Mouse (Mus musculus) cerebellum, postnatal 4 days (tissue): ENCODE measurements around the gene Lhx2.

Experiments used
- DNase-seq, 2 experiments: peaks; one replicate each; pipeline ENCODE4 v3.0.0; 2022; ENCODE audit warnings: low spot score in 2 of 2, mixed read lengths in 1 of 2

Lhx2 gene

DNA sequence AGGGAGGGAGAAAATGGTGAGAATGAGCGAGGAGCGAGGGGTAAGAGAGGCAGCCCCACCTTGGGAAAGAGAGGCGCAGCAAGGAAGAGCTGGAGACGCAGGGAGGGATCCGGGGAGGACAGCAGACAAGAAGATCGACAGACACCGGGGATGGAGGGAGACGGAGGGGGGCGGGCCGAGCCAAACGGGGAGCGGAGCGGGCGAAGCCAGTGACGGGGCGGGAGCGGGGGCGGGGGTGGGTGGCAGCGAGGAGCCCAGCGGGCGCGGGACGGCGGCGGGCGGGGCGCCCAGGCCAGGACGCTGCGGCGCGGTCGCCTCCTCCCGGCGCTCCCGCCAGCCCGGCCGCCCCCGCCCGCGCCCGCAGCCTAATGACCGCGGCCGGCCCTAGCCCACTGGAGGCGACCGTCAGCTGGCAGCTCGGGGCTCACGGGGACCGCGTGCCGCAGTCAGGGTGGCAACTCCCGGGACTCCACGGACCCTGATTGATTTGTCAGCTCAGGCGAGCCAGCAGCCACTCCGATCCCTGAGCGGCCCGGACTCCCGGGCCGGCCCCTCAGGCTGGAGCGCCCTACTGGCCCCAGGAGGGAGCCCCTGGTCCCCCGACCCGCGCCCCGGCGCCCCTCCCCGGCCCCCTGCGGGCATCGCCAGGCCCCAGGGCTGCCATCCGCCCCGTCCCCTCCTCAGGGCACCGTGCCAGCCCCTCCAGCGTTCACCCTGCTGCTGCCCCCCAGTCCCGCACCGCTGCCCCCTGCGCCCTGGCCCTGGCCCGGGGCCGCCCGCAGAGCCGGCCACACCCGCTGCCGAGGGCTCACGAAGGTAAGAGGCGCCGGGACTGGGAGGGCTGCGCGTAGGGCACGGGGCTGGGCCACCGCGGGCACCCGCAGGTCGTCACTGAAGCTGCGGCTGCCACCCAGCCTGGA is at the start of gene Lhx2:
Lhx2 (plus strand) TSS at position 292 of the 920 bp plus-strand sequence.
- DNase-seq, result no peak

DNA sequence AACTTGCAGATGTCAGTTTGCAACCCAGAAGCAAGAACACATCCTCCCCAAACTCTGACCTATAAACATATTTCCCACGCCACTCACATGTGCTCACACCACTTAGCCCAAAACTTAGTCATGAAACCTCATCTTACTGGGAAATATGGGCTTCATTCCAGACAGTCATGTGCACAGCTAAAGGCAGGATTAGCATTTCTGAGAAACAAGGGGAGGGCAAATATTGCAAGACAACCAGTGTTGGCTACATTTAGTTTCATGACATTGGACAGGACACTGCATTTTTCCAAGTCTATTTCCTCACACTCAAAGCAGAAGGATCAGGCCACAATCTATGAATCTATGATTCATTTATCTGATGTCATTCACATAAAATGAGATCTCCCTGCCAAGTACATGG is 47.6 kb upstream of the Lhx2 start:
- no peak for DNase-seq

DNA sequence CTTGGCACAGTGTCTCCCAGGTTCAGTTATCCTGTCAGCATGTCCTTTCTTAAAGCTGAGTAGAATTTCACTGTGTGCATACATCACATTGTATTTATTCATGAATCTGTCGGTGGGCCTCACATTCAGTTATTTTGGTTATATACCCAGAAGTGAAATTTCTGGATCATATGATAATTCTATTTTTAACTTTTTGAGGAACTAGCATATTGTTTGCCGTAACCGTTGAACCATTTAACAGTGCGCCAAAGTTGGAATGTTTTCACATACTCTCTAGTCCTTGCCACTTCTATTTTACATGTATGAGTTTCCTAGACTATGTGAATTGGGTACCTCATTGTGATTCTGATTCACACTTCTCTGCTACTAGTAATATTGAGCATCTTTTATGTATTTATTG is 43.1 kb upstream of the Lhx2 start:
- DNase-seq, result no peak

DNA sequence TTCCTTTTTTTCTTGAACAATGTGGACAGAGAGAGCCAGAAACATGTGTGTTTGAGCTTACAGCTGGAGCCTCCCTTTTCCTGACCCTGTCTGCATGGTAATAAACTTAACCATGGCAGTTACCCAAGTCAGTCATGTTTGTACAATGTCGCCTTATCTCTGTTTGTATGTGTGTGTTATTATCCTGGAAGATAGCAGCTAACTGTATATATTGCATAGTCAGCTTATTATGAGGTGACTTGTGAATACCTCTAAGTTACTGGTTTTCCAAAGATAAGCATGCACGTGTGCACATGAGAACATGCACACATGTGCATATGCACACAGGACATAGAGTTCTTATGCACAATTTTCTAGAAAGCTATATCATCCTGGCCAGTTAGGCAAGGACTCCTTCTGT is 38.1 kb upstream of the Lhx2 start:
- DNase-seq, result no peak

DNA sequence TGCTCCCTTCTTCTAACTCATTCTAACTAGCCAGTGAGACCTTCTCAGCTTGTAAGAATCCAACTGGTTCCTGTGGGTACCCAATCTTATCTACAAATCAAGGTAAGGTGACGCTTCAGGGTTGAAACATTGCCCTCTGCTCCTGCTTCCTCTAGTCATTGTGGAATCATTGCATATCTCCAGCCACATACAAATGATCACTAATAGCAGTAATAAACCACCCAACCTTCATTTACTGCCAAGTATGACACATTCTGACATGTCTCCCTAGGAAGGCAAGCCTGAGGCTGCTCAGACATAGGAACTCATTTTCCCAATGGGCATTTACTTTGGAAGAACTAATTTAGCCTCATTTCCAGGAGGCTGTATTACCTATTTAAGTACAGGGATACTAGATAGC is 33.9 kb upstream of the Lhx2 start:
- DNase-seq, result no peak

DNA sequence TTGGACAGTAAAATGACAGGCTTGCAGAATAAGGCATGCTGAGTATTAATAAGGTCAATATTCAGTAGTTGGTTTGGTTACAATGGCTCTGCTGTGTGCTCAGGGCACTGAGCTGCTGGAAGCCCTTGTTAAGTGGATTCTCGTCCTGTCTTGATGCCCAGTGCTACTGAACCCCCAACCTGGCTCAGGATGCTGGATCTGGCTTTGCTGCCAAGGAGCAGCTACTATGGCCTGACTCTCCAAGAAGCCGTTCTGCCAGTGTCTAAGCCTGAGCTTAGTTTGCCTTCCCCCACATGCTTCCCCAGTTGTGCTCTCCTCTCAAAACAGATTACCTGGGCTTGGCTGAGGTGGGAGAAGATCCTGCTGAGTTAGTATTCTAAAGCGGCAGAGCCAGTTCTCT is 26.2 kb upstream of the Lhx2 start:
- DNase-seq, result no peak

DNA sequence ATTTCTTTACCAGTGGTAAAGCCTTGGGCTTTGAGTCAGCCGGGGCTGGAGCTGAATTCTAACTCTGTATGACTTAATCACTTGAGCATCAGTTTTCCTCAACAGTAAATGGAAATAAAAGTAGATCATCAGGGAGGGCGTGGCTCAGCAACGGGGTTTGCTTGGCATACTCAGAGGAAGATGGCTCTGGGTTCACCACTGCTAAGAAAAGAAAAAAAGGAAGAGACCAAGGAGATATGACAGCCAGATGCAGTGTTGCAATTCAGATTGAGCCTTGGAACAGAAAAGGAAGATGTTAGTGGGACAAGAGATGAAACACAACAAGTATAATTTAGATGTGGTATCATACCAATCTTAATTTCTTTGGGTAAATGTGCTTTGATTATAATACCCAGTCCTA is 25.7 kb upstream of the Lhx2 start:
- DNase-seq, result no peak

DNA sequence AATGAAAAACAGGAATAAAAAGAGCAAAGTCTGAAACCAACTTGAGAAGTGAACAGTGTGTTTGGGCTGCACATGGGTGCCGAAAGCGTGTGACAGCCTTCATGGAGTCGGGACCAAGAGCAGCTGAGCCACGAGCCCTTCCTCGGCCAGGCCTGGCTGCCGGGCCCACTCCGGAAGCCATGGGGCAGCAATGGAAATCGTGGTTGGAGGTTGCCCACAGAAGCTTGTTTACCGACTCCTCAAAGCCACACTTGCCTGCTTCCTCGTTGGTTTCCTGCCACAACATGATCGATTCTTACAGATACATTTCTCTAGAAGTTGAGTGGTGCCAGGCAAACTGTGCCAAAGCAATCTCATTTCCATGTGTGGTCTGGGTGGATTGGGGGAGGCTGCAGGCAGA is 20.0 kb upstream of the Lhx2 start:
- no peak for DNase-seq

DNA sequence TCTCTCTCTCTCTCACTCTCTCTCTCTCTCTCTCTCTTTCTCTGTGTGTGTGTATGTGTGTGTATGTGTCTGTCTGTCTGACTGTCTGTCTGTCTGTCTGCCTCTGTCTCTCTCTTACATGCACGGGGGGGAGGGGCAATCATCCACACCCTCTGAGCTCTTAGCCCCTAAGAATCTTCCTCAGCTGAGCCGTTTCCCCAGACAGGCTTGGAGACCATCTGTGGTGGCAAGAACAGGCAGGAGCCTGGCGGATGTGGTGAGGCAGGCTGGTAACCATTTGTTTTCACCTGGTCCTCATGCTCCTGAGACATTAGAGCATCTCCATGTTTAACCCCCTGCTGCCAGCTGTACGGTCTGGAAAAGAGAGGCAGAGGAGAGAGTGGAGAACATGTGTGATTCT is 18.2 kb upstream of the Lhx2 start:
- no peak for DNase-seq

DNA sequence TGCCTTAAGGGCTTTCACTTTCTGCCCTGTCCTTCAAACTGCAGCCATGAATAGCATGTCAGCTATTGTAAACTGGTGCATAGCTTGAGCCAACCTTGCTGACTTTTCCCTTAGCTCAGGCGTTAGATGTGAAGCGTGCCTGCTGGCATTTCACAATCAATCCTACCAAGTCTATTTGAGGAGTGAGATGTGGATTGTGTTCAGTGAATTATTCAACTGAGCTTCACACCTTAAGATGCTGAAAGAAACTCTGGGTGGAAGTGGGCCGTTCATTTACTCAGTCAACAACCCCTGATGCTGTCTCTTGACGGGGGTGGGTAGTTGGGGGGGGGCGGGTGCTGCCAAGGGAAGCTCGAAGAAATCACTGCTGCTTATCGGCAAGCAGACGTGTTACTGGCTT is 15.7 kb upstream of the Lhx2 start:
- no peak for DNase-seq

DNA sequence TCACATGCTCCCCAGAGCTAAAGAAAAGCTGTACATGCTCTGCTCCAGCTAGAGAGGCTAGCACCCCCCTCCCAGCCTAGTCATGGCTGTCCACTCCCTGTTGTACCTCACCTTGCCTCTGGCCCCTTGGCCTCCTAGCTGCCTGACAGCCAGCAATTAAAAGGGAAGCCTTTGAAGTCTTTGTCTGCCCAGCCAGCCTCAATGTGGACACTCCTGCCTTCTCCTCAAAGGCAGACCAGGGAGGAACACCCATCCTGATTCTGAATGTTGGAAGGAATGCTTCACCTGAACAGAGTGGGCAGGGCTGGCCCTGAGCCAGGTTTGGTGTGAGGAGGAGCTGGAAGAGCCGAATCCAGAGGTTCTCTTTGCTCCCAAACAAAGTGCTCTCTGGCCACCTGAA is 12.4 kb upstream of the Lhx2 start:
- DNase-seq, result no peak

DNA sequence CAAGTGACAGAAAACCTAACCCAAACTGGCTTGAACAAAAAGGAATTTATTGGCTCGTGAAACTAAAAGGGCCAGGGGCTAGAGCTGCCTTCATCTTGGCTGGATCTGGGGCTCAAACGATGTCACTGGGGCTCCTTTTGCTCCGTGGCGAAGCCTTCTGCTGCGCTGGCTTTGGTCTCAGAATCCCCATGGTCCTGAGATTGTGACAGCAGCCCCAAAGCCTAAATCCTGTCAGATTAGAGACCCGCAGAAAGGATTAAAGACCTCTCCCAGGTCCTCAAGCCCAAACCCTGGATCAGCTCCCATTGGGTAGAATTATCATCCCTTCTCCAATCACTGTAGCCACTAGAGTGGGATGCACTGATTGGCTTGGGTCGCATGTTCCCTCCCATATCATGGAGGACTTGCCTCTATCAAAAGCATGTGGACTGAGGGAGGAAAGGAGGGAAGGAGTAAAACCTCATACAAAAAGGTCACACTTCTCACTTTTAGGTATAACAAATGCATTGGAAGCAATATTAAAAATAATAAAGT is 5.4 kb upstream of the Lhx2 start:
- DNase-seq, result no peak

DNA sequence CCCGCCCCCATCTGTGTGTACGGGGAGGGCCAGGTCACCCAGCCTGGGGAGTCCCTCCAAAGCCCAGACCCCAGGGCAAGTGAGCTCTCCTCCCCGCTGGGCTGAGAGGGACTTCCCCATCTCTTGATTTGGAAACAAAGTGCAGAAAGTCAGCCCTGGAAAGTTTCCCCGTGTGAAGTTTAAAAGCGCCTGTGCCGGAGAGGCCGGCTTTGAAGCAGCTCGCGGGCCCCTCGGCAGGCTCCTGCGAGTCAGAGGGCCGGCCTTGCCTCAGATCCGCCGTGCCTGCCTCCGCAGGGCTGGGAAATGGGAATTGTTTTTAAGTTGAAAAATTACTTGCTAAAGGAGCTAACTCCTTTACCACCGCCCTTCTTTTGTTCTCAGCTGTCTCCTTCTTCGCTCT is 2.5 kb upstream of the Lhx2 start:
- no peak for DNase-seq

DNA sequence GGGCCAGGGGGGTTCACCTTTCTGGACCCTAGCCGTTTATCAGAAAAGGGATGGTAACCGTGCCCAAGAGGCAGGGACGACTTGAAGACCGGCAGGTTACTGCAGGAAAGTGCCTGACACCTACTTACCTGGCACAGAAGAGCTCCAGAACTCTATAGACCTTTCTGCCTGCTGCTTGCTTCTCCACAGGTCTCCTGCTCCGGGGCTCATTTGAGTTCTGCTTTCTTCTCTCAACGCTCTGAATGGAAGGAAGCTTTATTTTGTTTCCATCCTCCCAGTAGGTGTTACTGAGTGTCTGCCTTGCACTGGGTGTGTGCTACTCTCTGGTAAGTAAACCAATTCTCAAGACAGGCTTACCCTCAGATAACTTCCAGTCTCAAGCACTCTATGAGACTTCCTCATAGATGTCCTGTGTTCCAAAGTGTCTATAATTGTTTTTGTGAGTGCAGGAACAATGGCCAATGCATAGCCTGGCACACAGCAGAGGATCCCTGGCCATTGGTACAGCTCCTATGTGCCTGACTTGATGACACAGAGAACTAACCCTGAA is 1.9 kb upstream of the Lhx2 start:
- no peak for DNase-seq

DNA sequence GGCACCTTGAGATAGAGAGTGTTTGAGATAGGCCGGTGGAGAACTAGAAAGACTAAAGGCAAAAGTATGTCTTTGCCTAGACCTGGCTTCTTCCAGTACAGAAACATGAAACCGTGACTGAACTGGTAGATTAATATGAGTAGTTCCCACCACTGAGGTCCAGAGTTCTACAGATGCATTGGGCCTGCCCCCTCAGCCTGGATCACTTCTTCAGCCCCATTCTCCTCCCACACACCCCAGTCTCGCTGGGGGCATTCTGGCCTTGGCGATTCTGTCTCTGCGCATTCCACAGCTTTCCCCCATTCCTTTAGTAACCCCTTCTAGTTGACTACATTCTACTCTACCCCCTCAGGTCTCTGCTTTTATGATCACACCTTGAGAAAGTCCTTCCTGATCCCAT is 1.4 kb upstream of the Lhx2 start:
- DNase-seq, result no peak

DNA sequence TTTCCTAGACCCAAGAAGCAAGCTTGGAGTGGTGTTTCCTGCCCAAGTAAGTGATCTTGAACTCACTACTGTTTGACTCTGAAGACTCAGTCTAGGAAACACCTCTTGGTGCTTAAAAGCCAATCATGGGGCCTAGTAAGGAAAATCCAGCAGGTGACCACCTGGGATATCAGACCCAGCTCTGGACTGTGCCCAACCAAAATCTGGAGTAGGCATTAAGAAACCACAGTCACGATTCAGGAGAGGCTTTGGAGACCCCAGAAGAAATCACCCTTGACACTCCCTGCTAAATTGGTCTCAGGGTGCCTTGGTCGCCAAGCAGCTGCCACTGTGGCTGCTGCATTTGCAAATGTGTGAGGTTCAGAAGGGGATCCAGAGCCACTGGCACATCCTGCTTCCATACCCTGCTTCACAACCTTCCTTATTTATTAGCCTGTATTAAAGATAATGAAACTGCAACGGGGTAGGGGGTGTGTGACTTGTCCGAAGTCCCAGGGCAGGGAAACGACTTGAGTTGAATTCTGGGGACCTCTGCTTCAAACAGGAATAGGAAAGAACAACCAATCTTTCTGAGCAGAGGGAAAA is 641 bp upstream of the Lhx2 start:
- DNase-seq, result no peak

DNA sequence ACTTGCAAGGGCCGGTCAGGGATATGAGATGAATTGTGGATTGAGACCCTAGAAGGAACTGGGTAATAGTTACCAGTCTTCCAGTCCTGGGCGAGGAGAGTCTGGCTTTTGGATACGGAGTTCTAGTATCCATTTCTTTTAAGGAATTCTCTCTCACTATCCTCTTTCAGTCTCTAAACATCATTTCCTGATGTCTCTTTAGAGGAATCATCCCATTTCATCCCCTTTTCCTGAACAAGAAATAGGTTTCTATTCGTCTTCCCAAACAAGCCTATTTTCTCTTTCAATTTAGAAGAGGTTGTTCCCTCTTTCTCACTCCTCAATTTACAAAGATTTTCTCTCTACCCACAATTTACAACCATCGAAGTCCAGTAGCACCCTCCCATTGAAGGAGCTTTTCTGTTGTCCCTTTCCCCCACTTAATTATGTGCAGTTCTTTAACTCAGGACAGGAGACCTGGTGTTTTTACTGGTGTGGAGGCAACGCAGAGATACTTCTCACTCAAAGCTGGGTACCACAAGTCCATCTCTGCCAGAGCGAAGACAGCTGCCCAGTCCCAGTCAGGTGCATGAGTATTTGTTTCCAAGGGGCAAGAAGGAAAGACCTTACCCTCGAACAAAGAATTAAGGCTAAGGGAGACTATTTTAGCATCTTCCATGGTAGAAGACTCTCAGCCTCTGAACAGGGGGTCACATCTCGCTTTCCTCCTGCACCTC is 987 bp downstream of the Lhx2 start:
- no peak for DNase-seq

DNA sequence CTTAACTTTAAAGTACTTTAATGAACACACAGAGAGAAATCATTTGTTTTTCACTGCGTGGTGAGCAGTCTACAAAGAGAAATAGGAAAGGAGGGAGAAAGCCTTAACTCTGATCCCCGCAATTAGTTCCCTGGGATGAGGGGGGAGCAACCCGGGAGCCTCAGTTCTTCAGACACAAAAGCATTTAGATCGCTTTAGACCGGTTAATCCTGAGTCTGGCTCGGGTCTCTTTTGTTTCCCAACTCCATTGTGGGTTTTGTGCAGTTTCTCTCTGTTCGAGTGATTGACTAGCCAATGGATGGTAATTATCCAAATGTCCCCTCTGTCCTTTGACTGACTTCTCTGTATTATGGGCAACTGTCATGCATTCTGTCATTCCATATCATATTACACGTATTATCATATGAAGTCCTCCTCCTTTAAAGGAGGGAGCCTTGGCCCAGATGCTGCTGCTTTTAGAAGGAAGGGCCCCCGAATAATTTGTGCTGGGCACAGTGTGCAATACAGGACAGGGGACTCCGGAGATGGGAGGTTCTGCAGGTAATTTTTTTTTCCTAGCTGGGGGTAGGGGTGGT is 1.6 kb downstream of the Lhx2 start:
- DNase-seq, result no peak

DNA sequence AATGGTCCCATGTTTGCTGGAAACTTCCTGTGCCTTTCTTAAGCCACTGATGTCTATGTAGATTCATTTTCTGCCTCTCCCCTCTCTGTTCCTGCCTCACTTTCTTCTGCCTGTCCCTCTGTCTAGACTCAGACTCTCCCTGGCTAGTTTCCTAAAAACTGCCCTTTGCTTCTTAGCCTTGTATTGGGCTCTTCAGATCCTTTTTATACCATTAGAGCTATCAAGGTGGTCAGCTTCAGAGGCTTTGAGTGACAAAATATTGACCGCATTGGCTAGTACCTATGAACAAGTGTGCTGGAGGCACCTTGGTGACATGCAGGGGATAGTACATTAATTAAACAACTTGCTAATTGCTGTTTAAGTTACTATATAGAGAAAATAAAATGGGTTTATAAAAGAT is 4.5 kb downstream of the Lhx2 start:
- no peak for DNase-seq

DNA sequence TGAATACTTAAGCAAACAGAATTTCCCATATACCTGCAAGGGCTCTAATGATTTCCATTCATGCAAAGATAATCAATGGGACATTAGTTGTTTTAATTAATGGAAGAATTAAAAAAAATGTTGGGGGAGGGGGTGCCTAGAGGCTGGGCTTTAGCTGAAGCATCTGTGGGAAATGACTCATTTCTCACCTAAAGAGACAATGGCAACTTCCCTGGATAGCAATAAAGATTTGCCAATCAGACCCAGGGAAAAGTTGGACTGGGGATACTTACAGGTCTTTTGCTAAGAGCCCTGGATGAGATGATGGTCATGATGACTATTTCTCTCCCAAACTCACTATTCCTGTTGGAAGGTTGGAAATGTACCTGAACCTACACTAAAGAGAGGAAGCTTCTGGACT is 5.6 kb downstream of the Lhx2 start:
- no peak for DNase-seq

DNA sequence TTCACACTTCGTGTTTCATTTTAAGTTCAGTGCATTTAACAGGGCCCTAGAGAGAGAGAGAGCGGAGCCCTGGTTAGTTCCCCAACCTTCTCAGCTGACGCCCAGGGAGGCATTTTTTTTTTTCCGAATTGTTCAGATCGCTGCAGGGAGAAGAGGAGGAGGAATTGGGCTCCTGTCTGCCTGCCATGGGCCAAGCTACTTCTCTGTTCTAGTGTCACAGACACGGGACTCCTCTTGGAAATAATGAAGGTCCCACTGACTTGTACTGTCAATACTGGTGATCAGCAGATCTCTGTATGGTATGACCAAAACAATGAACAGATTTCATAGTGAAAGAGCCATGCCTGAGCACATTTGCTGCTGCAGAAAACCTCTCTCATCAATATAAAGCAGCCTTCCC is 7.3 kb downstream of the Lhx2 start:
- DNase-seq, result no peak
